Mouse (Mus musculus) myocyte (in vitro differentiated cells): ENCODE data around the gene Rmi2.

Source experiments
- CEBPB ChIP-seq: IDR thresholded peaks from 2 replicates; pipeline ENCODE4 v1.6.1; 2011; ENCODE audit warnings: mild to moderate bottlenecking, moderate library complexity; ENCODE audit not compliant: poor library complexity, insufficient read depth, severe bottlenecking
- E2F4 ChIP-seq: IDR thresholded peaks from one replicate; pipeline ENCODE4 v1.6.1; 2011; ENCODE audit warnings: mild to moderate bottlenecking, control low read depth, moderate library complexity; ENCODE audit not compliant: insufficient read depth
- MAX ChIP-seq: IDR thresholded peaks from one replicate; pipeline ENCODE4 v1.6.1; 2011; ENCODE audit warnings: low read depth, mild to moderate bottlenecking, control low read depth
- MYOG ChIP-seq, 3 experiments: IDR thresholded peaks; one replicate each; pipeline ENCODE4 v1.6.1; 2011; ENCODE audit warnings: control low read depth in 2 of 3, low read depth in 2 of 3, mild to moderate bottlenecking in 2 of 3; ENCODE audit not compliant: insufficient read length in 2 of 3, control insufficient read depth in 1 of 3, insufficient read depth in 1 of 3
- POLR2A ChIP-seq: IDR thresholded peaks from one replicate; pipeline ENCODE4 v1.6.1; 2011; ENCODE audit warnings: low read depth, mild to moderate bottlenecking, control low read depth, moderate library complexity; ENCODE audit not compliant: insufficient read length
- POLR2AphosphoS2 ChIP-seq: IDR thresholded peaks from one replicate; pipeline ENCODE4 v1.6.1; 2011; ENCODE audit warnings: low read depth, control low read depth; ENCODE audit not compliant: insufficient read length
- REST ChIP-seq: IDR thresholded peaks from one replicate; pipeline ENCODE4 v1.6.1; 2011; ENCODE audit warnings: mild to moderate bottlenecking, control low read depth, moderate library complexity; ENCODE audit not compliant: insufficient read depth, insufficient read length
- SRF ChIP-seq: IDR thresholded peaks from one replicate; pipeline ENCODE4 v1.6.1; 2011; ENCODE audit warnings: low read depth; ENCODE audit not compliant: control insufficient read depth, insufficient read length
- TCF12 ChIP-seq: IDR thresholded peaks from one replicate; pipeline ENCODE4 v1.6.1; 2011; ENCODE audit warnings: mild to moderate bottlenecking, control low read depth; ENCODE audit not compliant: poor library complexity, insufficient read depth, severe bottlenecking
- TCF3 ChIP-seq: IDR thresholded peaks from one replicate; pipeline ENCODE4 v1.6.1; 2011; ENCODE audit warnings: low read depth, control low read depth; ENCODE audit not compliant: insufficient read length
- USF1 ChIP-seq: IDR thresholded peaks from one replicate; pipeline ENCODE4 v1.6.1; 2011; ENCODE audit warnings: low read depth, mild to moderate bottlenecking, control low read depth, moderate library complexity

GRCm38 (mm10) chr16:10925591-10926180 is 90.8 kb downstream of the Rmi2 start:
- TF ChIP-seq E2F4 (no peak), CEBPB (no peak), POLR2AphosphoS2 (no peak), USF1 (no peak), REST (no peak), TCF3 (no peak), MAX (no peak), POLR2A (no peak), MYOG (IDR thresholded peaks at IDR 0.05; ENCODE audit: control insufficient read depth in 1 of 3, insufficient read depth in 1 of 3, insufficient read length in 2 of 3, low read depth in 2 of 3) (peak in 2 of 3 experiments; percentile 39 to 50), TCF12 (no peak), SRF (no peak)
